Mouse (Mus musculus): ENCODE results near the gene Alyref2. TPM values are rescaled to one million over a fixed set of nuclear protein-coding genes. Genes with fewer than 3 reads are reported as not detected.

Alyref2 gene
- total RNA-seq, 2 experiments from 2014 or later, result 6.9 to 7.3 TPM

Other genes starting within 250 kb of the Alyref2 start
- 10 to 100 TPM; 71.0 to 71.4 TPM for gene B4galt3, start 233.2 kb upstream of the Alyref2 start, total RNA-seq (2021)
- 10 to 100 TPM; 23.2 to 25.3 TPM for gene Ppox, start 222.3 kb upstream of the Alyref2 start, total RNA-seq (2021)
- gene Usp21, start 215.5 kb upstream of the Alyref2 start, total RNA-seq (2021), result 10 to 100 TPM; 60.9 to 61.3 TPM
- 100 to 1,000 TPM in 1 of 2 experiments, 10 to 100 TPM in 1; 99.7 to 108 TPM for gene Ufc1, start 208.5 kb upstream of the Alyref2 start, total RNA-seq (2021)
- gene Dedd, start 174.3 kb upstream of the Alyref2 start, total RNA-seq (2021), result 10 to 100 TPM; 40.1 to 40.5 TPM
- gene Nit1, start 157.8 kb upstream of the Alyref2 start, total RNA-seq (2021), result 10 to 100 TPM; 40.9 to 41.5 TPM
- gene Pfdn2, start 157.8 kb upstream of the Alyref2 start, total RNA-seq (2021), result 100 to 1,000 TPM; 177 to 190 TPM
- 1 to 10 TPM; 6.0 to 6.1 TPM for gene Klhdc9, start 142.7 kb upstream of the Alyref2 start, total RNA-seq (2021)
- 1 to 10 TPM; 6.3 to 6.7 TPM for gene Nectin4, start 133.4 kb upstream of the Alyref2 start, total RNA-seq (2021)
- 1 to 10 TPM; 1.9 TPM for gene Arhgap30, start 114.5 kb upstream of the Alyref2 start, total RNA-seq (2021)
- 100 to 1,000 TPM; 133 to 142 TPM for gene Usf1, start 92.2 kb upstream of the Alyref2 start, total RNA-seq (2021)
- gene Tstd1, start 84.6 kb upstream of the Alyref2 start, total RNA-seq (2021), result 1 to 10 TPM; 3.9 to 7.1 TPM
- 1 to 10 TPM; 4.4 to 5.6 TPM for gene F11r, start 65.9 kb upstream of the Alyref2 start, total RNA-seq (2021)
- not detected for gene Itln1, start 31.8 kb downstream of the Alyref2 start, total RNA-seq (2021)
- gene Cd244a, start 55.7 kb downstream of the Alyref2 start, total RNA-seq (2021), result not detected
- under 1 TPM; 0.15 to 0.20 TPM for gene Ly9, start 103.9 kb downstream of the Alyref2 start, total RNA-seq (2021)
- gene Slamf7, start 149.6 kb downstream of the Alyref2 start, total RNA-seq (2021), result not detected
- under 1 TPM; 0.38 to 0.62 TPM for gene Cd48, start 178.5 kb downstream of the Alyref2 start, total RNA-seq (2021)